Mouse (Mus musculus): ENCODE data around the gene Cabp4.

- TF ChIP-seq GATA1 (IDR thresholded peaks at IDR 0.05; ENCODE audit: borderline replicate concordance, low read length) (no peak), FLI1 (IDR thresholded peaks at IDR 0.05; ENCODE audit: low read length) (no peak)
Observed at GRCm38 (mm10) chr19:4181892-4182291, 38.1 kb upstream of the Cabp4 start.
